Mouse (Mus musculus) left cerebral cortex, adult 8-10 months (tissue): ENCODE data around the gene St7l. TPM values are rescaled to one million over a fixed set of nuclear protein-coding genes. Genes with fewer than 3 reads are reported as not detected.

ENCODE experiments used
- DNase-seq, 2 experiments: peaks; one replicate each; pipeline ENCODE4 v3.0.0; 2022; ENCODE audit warnings: low spot score in 2 of 2
- total RNA-seq, 4 experiments: library from RNA; stranded (reverse); gene quantifications; 2 replicates each; pipeline ENCODE4 v1.2.4; 2022

St7l gene
- total RNA-seq, 4 experiments from 2014 or later, result 32.3 to 49.5 (median 38.6) TPM

DNA sequence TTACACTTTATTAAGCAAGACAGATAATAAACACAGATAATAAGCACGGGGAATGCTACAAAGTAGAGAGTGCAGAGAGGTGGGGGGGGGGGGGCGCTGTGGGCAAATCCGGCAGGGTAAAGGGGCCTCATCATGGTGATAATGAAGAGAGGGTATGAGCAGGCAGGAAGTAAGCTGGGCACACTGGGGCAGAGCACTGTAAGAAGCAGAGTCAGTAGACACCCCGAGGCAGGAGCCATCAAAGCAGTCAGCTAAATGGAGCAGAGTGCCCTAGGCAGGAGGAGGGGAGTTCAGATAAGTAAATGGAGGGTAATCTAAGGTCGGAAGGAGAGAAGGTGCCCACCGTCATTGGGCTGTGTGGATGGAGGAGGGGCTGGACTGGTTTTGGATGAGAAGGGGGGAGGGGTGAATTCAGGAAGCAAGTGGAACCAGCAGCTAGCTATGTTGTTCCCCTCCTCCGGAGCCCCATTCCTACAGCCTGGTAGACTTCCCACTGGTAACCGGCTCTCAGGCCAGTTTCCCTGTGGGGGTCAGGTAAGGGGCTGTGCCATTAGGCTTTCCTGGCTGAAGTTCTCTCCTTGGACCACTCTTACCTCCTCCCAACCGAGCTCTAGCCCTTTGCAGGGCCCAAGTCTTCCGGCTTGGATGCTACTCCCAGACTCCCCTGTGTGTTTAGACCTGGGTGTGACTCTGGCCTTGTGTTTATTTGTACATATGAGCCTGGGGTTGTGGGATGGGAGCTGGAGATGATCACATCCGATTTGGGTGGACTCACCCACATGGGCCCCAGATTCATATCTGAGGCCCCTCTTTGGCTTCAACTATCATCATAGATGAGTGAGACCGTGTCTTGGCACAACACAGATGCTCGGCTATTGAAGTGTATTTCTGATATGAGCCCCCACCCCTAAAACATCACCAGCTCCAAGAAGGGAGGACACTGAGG is 99.8 kb downstream of the St7l start:
- DNase-seq, result no peak

DNA sequence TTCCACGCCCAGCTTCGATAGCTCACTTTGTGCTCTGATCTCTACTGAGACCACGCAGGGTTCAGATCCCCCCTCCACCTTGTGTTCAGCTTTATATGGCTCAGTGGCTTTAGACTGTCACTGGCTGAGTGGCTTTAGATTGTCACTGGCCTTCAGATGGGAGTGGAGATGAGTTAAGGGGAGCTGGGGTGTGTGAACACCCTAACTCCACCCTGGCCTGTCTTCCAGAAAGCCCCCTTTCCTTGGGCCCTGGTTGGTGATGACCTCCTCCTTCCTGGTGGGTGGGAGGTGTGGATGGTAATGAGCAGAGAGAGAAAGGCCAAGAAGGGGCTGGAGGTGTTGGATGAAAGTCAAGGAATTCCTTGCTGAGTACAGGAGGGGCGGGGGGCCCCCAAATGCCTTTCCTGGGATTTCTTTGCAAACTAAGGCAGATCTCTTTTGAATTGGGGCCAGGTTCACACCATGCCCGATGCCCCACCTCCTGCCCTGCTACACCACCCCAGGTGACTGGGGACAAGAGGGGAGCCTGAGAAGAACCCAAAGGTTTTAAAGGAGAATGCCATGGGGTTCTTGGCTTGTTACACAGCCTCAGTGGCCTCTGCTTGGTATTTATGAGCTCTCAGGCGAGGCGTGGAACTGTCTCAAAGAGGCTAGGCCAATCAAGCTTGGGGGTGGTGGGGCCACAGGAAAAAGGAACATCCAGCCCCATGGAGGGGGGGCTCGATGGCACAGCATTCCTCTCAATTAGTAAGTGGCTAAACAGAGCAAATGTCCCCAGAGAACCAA is 101.5 kb downstream of the St7l start:
- no peak for DNase-seq

DNA sequence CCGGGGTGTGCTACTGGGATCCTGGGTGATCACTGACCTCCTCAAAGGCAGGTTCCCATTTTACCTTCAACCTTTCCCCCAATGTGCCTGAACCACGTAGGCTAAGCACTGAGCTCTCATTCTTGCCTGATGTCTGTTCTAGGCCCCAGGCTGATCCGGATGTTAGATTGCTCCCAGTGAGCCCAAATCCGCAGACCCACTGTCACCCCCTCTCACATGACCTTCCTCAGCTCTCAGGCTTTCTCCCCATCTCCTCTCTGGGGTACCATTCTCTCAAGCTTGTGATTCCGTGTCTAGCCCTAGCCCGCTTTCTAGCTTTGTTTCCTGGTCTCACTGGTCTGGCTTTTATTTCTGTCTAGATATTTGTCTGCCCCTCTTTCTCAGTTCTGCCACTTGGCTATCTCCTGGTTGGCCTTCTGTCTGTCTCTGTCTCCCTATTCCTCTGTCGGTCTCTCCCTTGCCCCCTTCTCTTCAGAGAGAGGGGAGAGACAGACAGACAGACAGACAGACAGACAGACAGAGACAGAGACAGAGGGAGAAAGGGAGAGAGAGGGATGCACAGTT is 102.3 kb downstream of the St7l start:
- DNase-seq, result no peak

DNA sequence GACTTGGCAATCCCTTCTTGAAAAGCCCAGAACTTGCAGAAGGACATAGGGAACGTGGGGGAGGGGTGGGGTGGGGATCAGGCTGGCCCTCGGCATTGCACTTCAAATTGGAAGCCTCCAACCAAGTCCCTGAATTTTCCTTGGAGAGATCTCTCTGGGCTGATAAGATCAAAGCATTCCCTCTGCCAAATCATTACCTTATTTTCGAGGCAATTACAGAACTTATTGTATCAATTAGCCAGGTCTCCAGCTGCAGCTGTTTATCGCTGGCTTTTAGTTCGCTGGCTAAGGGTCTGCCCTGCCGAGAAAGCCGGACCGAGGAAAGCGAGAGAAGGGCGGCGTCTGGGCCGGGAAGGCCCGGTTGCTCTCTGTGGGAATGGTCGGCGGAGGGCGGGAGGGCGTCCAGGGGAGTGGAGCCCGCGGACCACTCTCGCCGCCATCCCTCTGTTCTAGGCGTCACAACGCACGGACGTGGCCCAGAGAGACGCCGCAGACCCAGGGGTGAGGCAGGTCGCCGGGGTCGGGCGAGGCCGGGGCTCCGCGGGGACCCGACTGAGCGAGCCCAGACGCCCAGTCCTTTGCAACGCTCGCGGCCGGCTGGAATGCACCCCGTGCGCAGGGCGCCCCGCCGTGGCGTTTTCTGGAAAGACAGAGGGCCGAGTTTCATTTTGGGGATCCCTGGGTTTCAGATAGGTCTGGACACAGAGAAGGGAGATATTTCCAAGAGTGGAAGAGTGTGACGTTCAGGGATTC is 103.9 kb downstream of the St7l start:
- DNase-seq, result peak; percentile 54 to 93

Other genes starting within 250 kb of the St7l start
- gene Slc16a1, start 225.3 kb upstream of the St7l start, total RNA-seq, result 10 to 100 TPM; 19.6 to 26.0 (median 21.9) TPM
- gene Ppm1j, start 82.9 kb upstream of the St7l start, total RNA-seq, result 1 to 10 TPM in 3 of 4 experiments, under 1 TPM in 1; 0.70 to 1.3 (median 1.1) TPM
- gene Fam19a3, start 82.2 kb upstream of the St7l start, total RNA-seq, result under 1 TPM; 0.08 to 0.49 (median 0.23) TPM
- gene Rhoc, start 75.6 kb upstream of the St7l start, total RNA-seq, result 10 to 100 TPM; 27.8 to 37.9 (median 30.3) TPM
- gene Mov10, start 45.4 kb upstream of the St7l start, total RNA-seq, result 10 to 100 TPM in 2 of 4 experiments, 1 to 10 TPM in 2; 8.4 to 12.5 (median 9.4) TPM
- 10 to 100 TPM; 26.1 to 41.8 (median 33.4) TPM for gene Capza1, start 500 bp downstream of the St7l start, total RNA-seq
- 1 to 10 TPM; 1.5 to 1.6 (median 1.6) TPM for gene Wnt2b, start 97.9 kb downstream of the St7l start, total RNA-seq
- 10 to 100 TPM; 25.6 to 34.7 (median 29.9) TPM for gene Cttnbp2nl, start 189.1 kb downstream of the St7l start, total RNA-seq
- gene 4930564D02Rik, start 202.8 kb downstream of the St7l start, total RNA-seq, result not detected